Mouse (Mus musculus): ENCODE results near the gene Wscd2.

DNA sequence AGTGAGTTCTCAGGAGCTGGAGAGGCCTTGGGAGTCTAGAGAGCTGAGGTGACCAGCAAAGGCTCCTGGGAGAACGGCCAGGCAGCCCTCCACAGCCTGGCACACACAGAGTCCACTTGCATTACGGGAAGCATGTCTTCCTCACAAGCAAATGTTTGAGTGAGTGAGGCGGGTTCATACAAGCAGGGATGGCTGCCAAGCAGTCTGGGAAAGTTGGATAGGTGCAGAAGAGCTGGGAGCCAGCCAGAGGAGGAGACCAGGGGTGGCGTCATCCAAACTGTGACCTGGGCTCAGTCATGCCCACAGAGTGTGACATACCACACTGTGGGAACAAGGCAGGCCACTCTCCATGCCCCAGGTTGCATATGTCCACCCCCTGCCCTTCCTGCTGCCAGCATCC, 134.9 kb downstream of the Wscd2 start:
- TF ChIP-seq GATA1 (IDR thresholded peaks at IDR 0.05; ENCODE audit: low read length), result no peak
- TF ChIP-seq TAL1 (IDR thresholded peaks at IDR 0.05; ENCODE audit: low read length), result no peak
